Mouse (Mus musculus): ENCODE results near the gene Nudt3. TPM values are rescaled to one million over a fixed set of nuclear protein-coding genes. Genes with fewer than 3 reads are reported as not detected.

Nudt3 gene
- polyA plus RNA-seq, 1 experiment from 2014 or later = 40.6 TPM

DNA sequence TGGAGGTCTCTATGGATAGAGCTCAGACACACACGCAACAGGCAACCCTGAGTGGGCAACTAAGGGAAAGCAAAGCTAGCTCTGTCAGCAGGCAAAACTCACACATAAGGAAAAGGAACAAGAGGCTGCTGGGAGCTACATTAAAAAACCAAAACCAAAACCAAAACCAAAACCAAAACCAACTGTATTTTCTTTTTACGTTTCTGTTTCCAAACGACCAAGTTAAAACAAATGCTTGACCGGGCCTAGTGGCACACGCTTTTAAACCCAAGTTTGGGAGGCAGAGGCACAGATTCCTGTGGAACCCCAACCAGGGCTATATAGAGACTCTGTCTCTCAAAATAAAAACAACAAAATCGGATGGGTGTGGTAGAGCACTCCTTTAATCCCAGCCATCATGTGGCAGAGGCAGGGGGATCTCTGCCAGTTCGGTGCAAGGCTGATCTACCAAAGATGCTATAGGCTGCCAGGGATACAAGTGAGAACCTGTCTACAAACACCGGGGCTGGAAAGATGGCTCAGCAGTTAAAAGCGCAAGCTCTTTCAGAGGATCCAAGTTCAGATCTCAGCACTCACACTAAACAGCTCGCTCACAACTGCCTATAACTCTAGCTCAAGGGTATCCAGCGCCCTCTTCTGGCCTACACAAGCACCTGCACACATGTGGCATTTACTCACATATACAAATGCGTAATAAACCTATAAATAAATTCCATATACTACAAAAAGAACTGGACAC lies 31.3 kb downstream of the Nudt3 start:
- WGBS = 85% methylated on average over 12 of the region's 12 CpGs
- peaks cover 6% of the 10 kb centered on the region; the same call in 1 of the 2 replicates for H3K36me3 ChIP-seq (ENCODE audit: control insufficient read depth, insufficient read depth, low read length)

GRCm38 (mm10) chr17:27588231-27588630 lies 35.1 kb downstream of the Nudt3 start:
- ATAC-seq (ENCODE audit: low FRiP score, low TSS enrichment) (no peak), DNase-seq (ENCODE audit: low spot score) (no peak)
- Histone ChIP-seq H3K36me3 (ENCODE audit: control insufficient read depth, insufficient read depth, low read length) (peaks cover 2% of the 10 kb centered on the region; the same call in 1 of the 2 replicates), H3K27me3 (ENCODE audit: control insufficient read depth, insufficient read depth, low read length) (no peaks in the 10 kb centered on the region), H3K9ac (ENCODE audit: low read length) (no peak overlapping the region), H3K4me2 (replicated peaks; ENCODE audit: low read depth) (no peak overlapping the region), H3K4me1 (replicated peaks; ENCODE audit: control insufficient read depth, insufficient read depth) (no peaks in the 10 kb centered on the region), H3K9me3 (ENCODE audit: control insufficient read depth, low read length) (no peaks in the 10 kb centered on the region), H3K4me3 (ENCODE audit: low read depth, low read length) (no peak overlapping the region), H3K27ac (replicated peaks) (no peak overlapping the region)
- WGBS = 75% methylated on average over 8 of the region's 8 CpGs
- TF ChIP-seq CTCF (IDR thresholded peaks at IDR 0.05; ENCODE audit: low read depth) = no peak

More for the DNA sequence above, 31.3 kb downstream of the Nudt3 start:
- no peak for ATAC-seq (ENCODE audit: low FRiP score, low TSS enrichment)
- H3K27ac ChIP-seq (replicated peaks) = no peak overlapping the region
- no peak overlapping the region for H3K4me2 ChIP-seq (replicated peaks; ENCODE audit: low read depth)
- TF ChIP-seq CTCF (IDR thresholded peaks at IDR 0.05; ENCODE audit: low read depth) = peak; percentile 54
- TF ChIP-seq EP300 (optimal IDR thresholded peaks at IDR 0.05) = no peak
- no peak overlapping the region for H3K4me3 ChIP-seq (ENCODE audit: low read depth, low read length)
- no peaks in the 10 kb centered on the region for H3K9me3 ChIP-seq (ENCODE audit: control insufficient read depth, low read length)
- no peak overlapping the region for H3K9ac ChIP-seq (ENCODE audit: low read length)
- DNase-seq (ENCODE audit: low spot score) = no peak
- H3K27me3 ChIP-seq (ENCODE audit: control insufficient read depth, insufficient read depth, low read length) = no peaks in the 10 kb centered on the region
- H3K4me1 ChIP-seq (replicated peaks; ENCODE audit: control insufficient read depth, insufficient read depth) = no peaks in the 10 kb centered on the region

DNA sequence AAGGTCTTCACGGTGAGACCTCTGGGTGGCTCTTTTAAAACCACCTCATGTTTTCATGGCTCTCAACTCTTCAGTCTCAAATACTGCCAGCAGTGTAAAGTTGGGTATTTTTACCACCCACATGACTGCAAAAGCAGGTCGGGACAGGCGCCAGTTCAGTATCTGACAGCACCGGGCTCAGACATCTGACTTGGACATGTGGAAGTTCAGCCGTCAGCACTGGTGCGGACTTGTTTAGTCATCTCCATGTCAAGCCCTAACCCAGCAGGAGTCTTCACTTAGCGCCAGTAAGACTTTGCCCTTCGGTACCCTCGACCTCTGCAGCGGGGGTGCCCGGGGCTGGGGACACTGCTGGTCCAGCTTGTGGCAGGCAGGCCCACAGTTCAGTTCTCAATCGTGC lies 36.0 kb downstream of the Nudt3 start:
- no peak overlapping the region for H3K9ac ChIP-seq (ENCODE audit: low read length)
- no peaks in the 10 kb centered on the region for H3K9me3 ChIP-seq (ENCODE audit: control insufficient read depth, low read length)
- no peaks in the 10 kb centered on the region for H3K27me3 ChIP-seq (ENCODE audit: control insufficient read depth, insufficient read depth, low read length)
- no peaks in the 10 kb centered on the region for H3K4me1 ChIP-seq (replicated peaks; ENCODE audit: control insufficient read depth, insufficient read depth)
- DNase-seq (ENCODE audit: low spot score) (no peak), ATAC-seq (ENCODE audit: low FRiP score, low TSS enrichment) (no peak)
- H3K4me3 ChIP-seq (ENCODE audit: low read depth, low read length) = no peak overlapping the region
- 72% methylated on average over 12 of the region's 12 CpGs for WGBS
- no peak overlapping the region for H3K27ac ChIP-seq (replicated peaks)
- TF ChIP-seq CTCF (IDR thresholded peaks at IDR 0.05; ENCODE audit: low read depth) (no peak), EP300 (optimal IDR thresholded peaks at IDR 0.05) (no peak)
- H3K4me2 ChIP-seq (replicated peaks; ENCODE audit: low read depth) = no peak overlapping the region
- peaks cover 2% of the 10 kb centered on the region; the same call in 1 of the 2 replicates for H3K36me3 ChIP-seq (ENCODE audit: control insufficient read depth, insufficient read depth, low read length)

DNA sequence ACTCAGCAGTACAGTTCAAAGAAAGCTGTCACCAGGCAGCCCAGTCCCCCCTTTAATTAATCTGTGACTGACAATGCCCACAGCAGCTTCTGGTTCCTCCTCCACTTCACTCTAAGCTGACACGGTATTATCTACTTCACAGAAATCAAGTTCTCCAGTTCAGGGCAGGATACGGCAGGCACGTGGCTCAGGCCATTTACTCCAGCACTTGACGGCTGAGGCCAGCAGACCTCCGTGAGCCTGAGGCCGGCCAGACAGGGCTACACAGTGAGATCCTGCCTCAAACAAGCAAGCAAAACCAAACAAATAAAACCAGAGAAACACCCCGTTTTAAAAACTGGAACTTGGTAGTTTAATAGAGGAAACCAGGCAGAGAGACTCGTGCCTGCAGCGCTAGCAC lies 36.6 kb downstream of the Nudt3 start:
- H3K4me3 ChIP-seq (ENCODE audit: low read depth, low read length) = no peak overlapping the region
- no peak overlapping the region for H3K27ac ChIP-seq (replicated peaks)
- no peak overlapping the region for H3K9ac ChIP-seq (ENCODE audit: low read length)
- TF ChIP-seq EP300 (optimal IDR thresholded peaks at IDR 0.05) (no peak), CTCF (IDR thresholded peaks at IDR 0.05; ENCODE audit: low read depth) (no peak)
- H3K27me3 ChIP-seq (ENCODE audit: control insufficient read depth, insufficient read depth, low read length) = no peaks in the 10 kb centered on the region
- ATAC-seq (ENCODE audit: low FRiP score, low TSS enrichment) (no peak), DNase-seq (ENCODE audit: low spot score) (no peak)
- H3K4me2 ChIP-seq (replicated peaks; ENCODE audit: low read depth) = no peak overlapping the region
- H3K4me1 ChIP-seq (replicated peaks; ENCODE audit: control insufficient read depth, insufficient read depth) = no peaks in the 10 kb centered on the region
- H3K9me3 ChIP-seq (ENCODE audit: control insufficient read depth, low read length) = no peaks in the 10 kb centered on the region
- 45% methylated on average over 9 of the region's 9 CpGs for WGBS
- no peaks in the 10 kb centered on the region; the same call in 1 of the 2 replicates for H3K36me3 ChIP-seq (ENCODE audit: control insufficient read depth, insufficient read depth, low read length)

- peak; percentile 30 for ATAC-seq (ENCODE audit: low FRiP score, low TSS enrichment)
- Histone ChIP-seq H3K9me3 (ENCODE audit: control insufficient read depth, low read length) (no peaks in the 10 kb centered on the region), H3K9ac (ENCODE audit: low read length) (no peak overlapping the region), H3K4me1 (replicated peaks; ENCODE audit: control insufficient read depth, insufficient read depth) (no peaks in the 10 kb centered on the region), H3K36me3 (ENCODE audit: control insufficient read depth, insufficient read depth, low read length) (peaks cover 5% of the 10 kb centered on the region), H3K27me3 (ENCODE audit: control insufficient read depth, insufficient read depth, low read length) (no peaks in the 10 kb centered on the region), H3K4me2 (replicated peaks; ENCODE audit: low read depth) (no peak overlapping the region), H3K27ac (replicated peaks) (no peak overlapping the region), H3K4me3 (ENCODE audit: low read depth, low read length) (no peak overlapping the region)
- WGBS = 78% methylated on average over 13 of the region's 13 CpGs
- TF ChIP-seq CTCF (IDR thresholded peaks at IDR 0.05; ENCODE audit: low read depth) = no peak
- no peak for TF ChIP-seq EP300 (optimal IDR thresholded peaks at IDR 0.05)
- no peak for DNase-seq (ENCODE audit: low spot score)
These were observed 40.0 kb downstream of the Nudt3 start for GRCm38 (mm10) chr17:27583185-27583894.
